8 mouse cellular contexts compared by ENCODE assay signal in genomic region chr17:65885398-65885696, GRCm38 (mm10). TPM values are rescaled to one million over a fixed set of nuclear protein-coding genes. Genes with fewer than 3 reads are reported as not detected.
DNase-seq lines count a peak whose midpoint lies in the region; ATAC-seq and TF ChIP-seq lines count a peak whose summit lies in the region.

No protein-coding gene starts in this region.

- H3K27ac ChIP-seq in kidney, postnatal 0 days: peak overlapping the region; percentile 97
- H3K27ac ChIP-seq in brown adipose tissue, adult 24 weeks (replicated peaks; ENCODE audit: low read depth, low read length): peak overlapping the region; percentile 89
- peak overlapping the region; percentile 97 for H3K27ac ChIP-seq in hindbrain, embryonic 16.5 days (ENCODE audit: low read depth, low read length)
- peak overlapping the region; percentile 94 for H3K27ac ChIP-seq in midbrain, embryonic 16.5 days (ENCODE audit: low read length)

- peak overlapping the region; percentile 99 for H3K4me2 ChIP-seq in kidney, postnatal 0 days (ENCODE audit: low read length)
- H3K4me2 ChIP-seq in hindbrain, embryonic 16.5 days (ENCODE audit: low read length): peak overlapping the region; percentile 93
- H3K4me2 ChIP-seq in midbrain, embryonic 16.5 days (ENCODE audit: low read length): peak overlapping the region; percentile 92

- ATAC-seq in kidney, postnatal 0 days (replicated peaks; ENCODE audit: low FRiP score, low read depth): no peak
- no peak for ATAC-seq in hindbrain, embryonic 16.5 days
- no peak for ATAC-seq in midbrain, embryonic 16.5 days

- H3K9me3 ChIP-seq in kidney, postnatal 0 days (replicated peaks; ENCODE audit: low read length): no peaks in the 10 kb centered on the region
- H3K9me3 ChIP-seq in hindbrain, embryonic 16.5 days (ENCODE audit: control insufficient read depth, low read length): no peaks in the 10 kb centered on the region
- no peaks in the 10 kb centered on the region for H3K9me3 ChIP-seq in midbrain, embryonic 16.5 days (replicated peaks; ENCODE audit: control insufficient read depth, low read length, poor library complexity, severe bottlenecking)

- under 1% methylated on average over 11 of the region's 11 CpGs for WGBS in kidney, postnatal 0 days
- WGBS in hindbrain, embryonic 16.5 days: 0% methylated on average over 11 of the region's 11 CpGs
- WGBS in midbrain, embryonic 16.5 days: under 1% methylated on average over 11 of the region's 11 CpGs

- H3K9ac ChIP-seq in kidney, postnatal 0 days (ENCODE audit: low read depth, low read length): peak overlapping the region; percentile 64
- H3K9ac ChIP-seq in hindbrain, embryonic 16.5 days (ENCODE audit: low read depth, low read length): peak overlapping the region; percentile 81
- peak overlapping the region; percentile 79 for H3K9ac ChIP-seq in midbrain, embryonic 16.5 days (ENCODE audit: low read depth, low read length)

- H3K27me3 ChIP-seq in kidney, postnatal 0 days (ENCODE audit: insufficient read depth, low read length): no peaks in the 10 kb centered on the region
- no peaks in the 10 kb centered on the region for H3K27me3 ChIP-seq in hindbrain, embryonic 16.5 days (replicated peaks; ENCODE audit: control insufficient read depth, insufficient read depth, low read length)
- no peaks in the 10 kb centered on the region for H3K27me3 ChIP-seq in midbrain, embryonic 16.5 days (ENCODE audit: control insufficient read depth, insufficient read depth, low read depth, low read length)

- no peak; the same call in 1 of the 2 replicates for TF ChIP-seq CTCF in kidney, postnatal 0 days (IDR thresholded peaks at IDR 0.05; ENCODE audit: low read depth)

- H3K4me3 ChIP-seq in kidney, postnatal 0 days (replicated peaks; ENCODE audit: low read depth, low read length): peak overlapping the region; percentile 94
- peak overlapping the region; percentile 93 for H3K4me3 ChIP-seq in brown adipose tissue, adult 24 weeks (ENCODE audit: insufficient read depth, low read depth, low read length)
- H3K4me3 ChIP-seq in hindbrain, embryonic 16.5 days (ENCODE audit: low read length): peak overlapping the region; percentile 97
- peak overlapping the region; percentile 96 for H3K4me3 ChIP-seq in midbrain, embryonic 16.5 days (ENCODE audit: low read depth, low read length)

- intact Hi-C loops in gastrocnemius, postnatal 36 days (cut with DNase I): no loop called here

- peaks cover 7% of the 10 kb centered on the region; the same call in 1 of the 2 replicates for H3K4me1 ChIP-seq in kidney, postnatal 0 days (replicated peaks; ENCODE audit: insufficient read depth, low read length)
- peaks cover 4% of the 10 kb centered on the region; the same call in 1 of the 2 replicates for H3K4me1 ChIP-seq in brown adipose tissue, adult 24 weeks (ENCODE audit: control insufficient read depth, insufficient read depth, insufficient read length, low read length)
- H3K4me1 ChIP-seq in hindbrain, embryonic 16.5 days (ENCODE audit: control insufficient read depth, insufficient read depth, low read depth, low read length): peaks cover 22% of the 10 kb centered on the region
- peaks cover 28% of the 10 kb centered on the region for H3K4me1 ChIP-seq in midbrain, embryonic 16.5 days (ENCODE audit: control insufficient read depth, insufficient read depth, low read length)

- no peak for DNase-seq in kidney, postnatal 0 days (ENCODE audit: low spot score)
- no peak for DNase-seq in kidney, adult 8-10 months
- no peak for DNase-seq in ovary, adult 18-20 months (ENCODE audit: low spot score)
- DNase-seq in embryo, embryonic 10.5 days (ENCODE audit: low spot score): no peak
- no peak for DNase-seq in gastrocnemius, postnatal 36 days

- H3K36me3 ChIP-seq in kidney, postnatal 0 days (ENCODE audit: insufficient read depth, low read length): no peaks in the 10 kb centered on the region
- no peaks in the 10 kb centered on the region for H3K36me3 ChIP-seq in hindbrain, embryonic 16.5 days (ENCODE audit: control insufficient read depth, insufficient read depth, low read length)
- H3K36me3 ChIP-seq in midbrain, embryonic 16.5 days (ENCODE audit: control insufficient read depth, insufficient read depth, low read length): no peaks in the 10 kb centered on the region

RNA-seq across cellular contexts. Expression of gene Ralbp1, which starts 0.3 kb away (rescaled TPM):
- 72.1 and 74.2 TPM in 2 replicates for polyA plus RNA-seq in kidney, postnatal 0 days (2015; fragmentation: Nextera tagmentation; extraction: Ambion mirVana)
- polyA plus RNA-seq in brown adipose tissue, adult 24 weeks (2012; ENCODE audit: insufficient read depth, insufficient read length, missing spikeins): 21.4 and 21.8 TPM in 2 replicates
- 52.1 and 58.3 TPM in 2 replicates for polyA plus RNA-seq in hindbrain, embryonic 16.5 days (2015; fragmentation: Nextera tagmentation; extraction: Ambion mirVana)
- 50.2 and 51.6 TPM in 2 replicates for polyA plus RNA-seq in midbrain, embryonic 16.5 days (2015; fragmentation: Nextera tagmentation; extraction: Ambion mirVana)
- 10 to 100 TPM; 18.6 to 20.6 TPM for total RNA-seq in gastrocnemius, postnatal 36 days (2021)
